Mouse (Mus musculus) limb, embryonic 12.5 days (tissue): Measurements from ENCODE around the gene Nr2c2. TPM values are rescaled to one million over a fixed set of nuclear protein-coding genes. Genes with fewer than 3 reads are reported as not detected.

ENCODE experiments used
- ATAC-seq: fragments of 200-750 bp; cut with Nextera tagmentation; 2 replicates; pipeline ENCODE4 v1.8.0; 2017; ENCODE audit warnings: low read depth, moderate TSS enrichment; ENCODE audit not compliant: insufficient number of reproducible peaks, insufficient read depth, low FRiP score, low TSS enrichment
- H3K27ac ChIP-seq: fragments of 300-500 bp; sonication (generic); 2 replicates; pipeline ENCODE4 v1.5.1; 2016; ENCODE audit warnings: mild to moderate bottlenecking, moderate library complexity
- H3K27me3 ChIP-seq: fragments of 300-500 bp; sonication (generic); 2 replicates; pipeline ENCODE4 v1.6.1; 2016; ENCODE audit warnings: mild to moderate bottlenecking, moderate library complexity
- H3K36me3 ChIP-seq: fragments of 300-500 bp; sonication (generic); 2 replicates; pipeline ENCODE4 v1.6.1; 2016; ENCODE audit warnings: mild to moderate bottlenecking, moderate library complexity
- H3K4me1 ChIP-seq: fragments of 300-500 bp; sonication (generic); replicated peaks from 2 replicates; pipeline ENCODE4 v1.6.1; 2016
- H3K4me2 ChIP-seq: fragments of 300-500 bp; sonication (generic); 2 replicates; pipeline ENCODE4 v1.6.1; 2016; ENCODE audit warnings: mild to moderate bottlenecking, moderate library complexity
- H3K4me3 ChIP-seq: fragments of 300-500 bp; sonication (generic); replicated peaks from 2 replicates; pipeline ENCODE4 v1.5.1; 2016; ENCODE audit warnings: mild to moderate bottlenecking
- H3K9ac ChIP-seq: fragments of 300-500 bp; sonication (generic); replicated peaks from 2 replicates; pipeline ENCODE4 v1.6.1; 2016; ENCODE audit warnings: mild to moderate bottlenecking, moderate library complexity
- H3K9me3 ChIP-seq: fragments of 300-500 bp; sonication (generic); 2 replicates; pipeline ENCODE4 v1.6.1; 2016; ENCODE audit warnings: mild to moderate bottlenecking, moderate library complexity
- WGBS: fragments of 180-500 bp; shearing (Covaris S2); methylation state at CpG from one replicate; pipeline ENCODE4 v1.1.7; 2016; 5-methylcytosine and 5-hydroxymethylcytosine counted together
- polyA plus RNA-seq: library from polyadenylated mRNA; unstranded; fragments of >200 nt; fragmentation: Nextera tagmentation; extraction: Ambion mirVana; gene quantifications from 2 replicates; pipeline ENCODE4 v1.2.1, GENCODE M21; 2016

The Nr2c2 gene
- polyA plus RNA-seq, 1 experiment from 2014 or later, result 33.4 TPM

GRCm38 (mm10) chr6:92199414-92199813 lies 108.2 kb downstream of the Nr2c2 start:
- Histone ChIP-seq H3K27ac (no peak overlapping the region), H3K4me2 (no peak overlapping the region), H3K9me3 (no peaks in the 10 kb centered on the region), H3K36me3 (peaks cover 87% of the 10 kb centered on the region), H3K9ac (no peak overlapping the region), H3K4me3 (no peak overlapping the region), H3K27me3 (no peaks in the 10 kb centered on the region), H3K4me1 (no peaks in the 10 kb centered on the region)
- ATAC-seq, result no peak
- WGBS, result 94% methylated on average over 8 of the region's 8 CpGs

- Histone ChIP-seq H3K4me1 (peaks cover 9% of the 10 kb centered on the region), H3K27me3 (no peaks in the 10 kb centered on the region), H3K27ac (peak overlapping the region; percentile 79), H3K36me3 (peaks cover 20% of the 10 kb centered on the region), H3K4me3 (peak overlapping the region; percentile 98), H3K4me2 (peak overlapping the region; percentile 96), H3K9me3 (no peaks in the 10 kb centered on the region), H3K9ac (peak overlapping the region; percentile 92)
- WGBS, result under 1% methylated on average over 48 of the region's 48 CpGs
- ATAC-seq, result peak; percentile 35; the same call in 1 of the 2 replicates
Measured at GRCm38 (mm10) chr6:92214055-92214772, 123.0 kb downstream of the Nr2c2 start.

- H3K4me2 ChIP-seq, result peak within 1 kb of the TSS; percentile 96
- H3K4me3 ChIP-seq, result peak within 1 kb of the TSS; percentile 98
- peak; percentile 93 for ATAC-seq
- WGBS, result 12% methylated on average over 35 of the region's 35 CpGs
- peaks cover 1% of the 10 kb centered on the region; the same call in 1 of the 2 replicates for H3K27me3 ChIP-seq
- no peaks in the 10 kb centered on the region for H3K9me3 ChIP-seq
- H3K27ac ChIP-seq, result peak within 1 kb of the TSS; percentile 79
- peak within 1 kb of the TSS; percentile 92 for H3K9ac ChIP-seq
- peaks cover 14% of the 10 kb centered on the region for H3K36me3 ChIP-seq
- peaks cover 9% of the 10 kb centered on the region for H3K4me1 ChIP-seq
Measured at GRCm38 (mm10) chr6:92214773-92215449, 123.7 kb downstream of the Nr2c2 start, which contains the start of gene Rbsn. Gene Rbsn (minus strand): TSS chr6:92214925.

- Histone ChIP-seq H3K27me3 (peaks cover 9% of the 10 kb centered on the region; the same call in 1 of the 2 replicates), H3K4me3 (no peak overlapping the region), H3K36me3 (no peaks in the 10 kb centered on the region), H3K4me2 (no peak overlapping the region), H3K9ac (no peak overlapping the region), H3K4me1 (no peaks in the 10 kb centered on the region), H3K27ac (no peak overlapping the region), H3K9me3 (no peaks in the 10 kb centered on the region)
- no peak for ATAC-seq
- 43% methylated on average over 3 of the region's 3 CpGs for WGBS
Measured at GRCm38 (mm10) chr6:92219445-92219844, 128.3 kb downstream of the Nr2c2 start.

- H3K4me3 ChIP-seq, result no peak overlapping the region
- H3K4me2 ChIP-seq, result no peak overlapping the region
- WGBS, result 79% methylated on average over 6 of the region's 6 CpGs
- H3K27me3 ChIP-seq, result peaks cover 9% of the 10 kb centered on the region
- no peaks in the 10 kb centered on the region for H3K9me3 ChIP-seq
- H3K9ac ChIP-seq, result no peak overlapping the region
- no peaks in the 10 kb centered on the region for H3K4me1 ChIP-seq
- no peak overlapping the region for H3K27ac ChIP-seq
- ATAC-seq, result no peak
- no peaks in the 10 kb centered on the region for H3K36me3 ChIP-seq
Measured at GRCm38 (mm10) chr6:92221604-92222003, 130.4 kb downstream of the Nr2c2 start.

DNA sequence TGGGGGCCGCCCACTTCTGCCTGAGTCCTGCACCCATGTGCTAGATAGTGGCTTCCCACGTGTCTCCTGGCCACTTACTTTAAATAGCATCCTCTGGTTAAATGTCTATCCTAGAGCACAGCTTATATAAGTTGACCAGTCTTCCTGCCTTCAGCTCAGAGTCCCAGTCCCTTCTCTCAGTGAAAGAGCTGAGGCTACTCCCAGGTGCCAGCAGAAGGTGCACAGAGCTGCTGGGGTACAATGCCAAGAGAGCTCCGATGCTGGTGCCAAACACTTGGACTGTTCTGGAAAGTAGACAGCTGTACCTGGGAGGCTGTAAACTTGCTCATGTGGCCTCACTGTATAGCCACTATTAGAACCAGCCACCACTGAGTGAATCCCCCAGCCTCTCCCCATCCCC lies 130.8 kb downstream of the Nr2c2 start:
- WGBS, result 83% methylated on average over 3 of the region's 3 CpGs
- H3K27me3 ChIP-seq, result peaks cover 9% of the 10 kb centered on the region
- H3K4me2 ChIP-seq, result no peak overlapping the region
- no peak overlapping the region for H3K4me3 ChIP-seq
- no peaks in the 10 kb centered on the region for H3K36me3 ChIP-seq
- H3K4me1 ChIP-seq, result no peaks in the 10 kb centered on the region
- H3K9ac ChIP-seq, result no peak overlapping the region
- H3K9me3 ChIP-seq, result no peaks in the 10 kb centered on the region
- H3K27ac ChIP-seq, result no peak overlapping the region
- no peak for ATAC-seq

Other genes starting within 250 kb of the Nr2c2 start
- gene Ccdc174, start 213.3 kb upstream of the Nr2c2 start, polyA plus RNA-seq, result 43.7 TPM in 2 replicates
- gene 4930590J08Rik, start 188.6 kb upstream of the Nr2c2 start, polyA plus RNA-seq, result 0.46 and 0.54 TPM in 2 replicates
- 5.8 and 7.0 TPM in 2 replicates for gene Fgd5, start 112.5 kb upstream of the Nr2c2 start, polyA plus RNA-seq
- gene Mrps25, start 92.6 kb downstream of the Nr2c2 start, polyA plus RNA-seq, result 87.1 and 90.4 TPM in 2 replicates
- 34.0 and 38.3 TPM in 2 replicates for gene Rbsn, start 123.5 kb downstream of the Nr2c2 start, polyA plus RNA-seq
- not detected in 2 replicates for gene Trh, start 153.3 kb downstream of the Nr2c2 start, polyA plus RNA-seq